Mouse (Mus musculus) thymus, postnatal 25 days (tissue): Measurements from ENCODE around the gene Ugt1a6b.

Experiments used
- DNase-seq: peaks from one replicate; pipeline ENCODE4 v3.0.0; 2022

The Ugt1a6b gene

DNA sequence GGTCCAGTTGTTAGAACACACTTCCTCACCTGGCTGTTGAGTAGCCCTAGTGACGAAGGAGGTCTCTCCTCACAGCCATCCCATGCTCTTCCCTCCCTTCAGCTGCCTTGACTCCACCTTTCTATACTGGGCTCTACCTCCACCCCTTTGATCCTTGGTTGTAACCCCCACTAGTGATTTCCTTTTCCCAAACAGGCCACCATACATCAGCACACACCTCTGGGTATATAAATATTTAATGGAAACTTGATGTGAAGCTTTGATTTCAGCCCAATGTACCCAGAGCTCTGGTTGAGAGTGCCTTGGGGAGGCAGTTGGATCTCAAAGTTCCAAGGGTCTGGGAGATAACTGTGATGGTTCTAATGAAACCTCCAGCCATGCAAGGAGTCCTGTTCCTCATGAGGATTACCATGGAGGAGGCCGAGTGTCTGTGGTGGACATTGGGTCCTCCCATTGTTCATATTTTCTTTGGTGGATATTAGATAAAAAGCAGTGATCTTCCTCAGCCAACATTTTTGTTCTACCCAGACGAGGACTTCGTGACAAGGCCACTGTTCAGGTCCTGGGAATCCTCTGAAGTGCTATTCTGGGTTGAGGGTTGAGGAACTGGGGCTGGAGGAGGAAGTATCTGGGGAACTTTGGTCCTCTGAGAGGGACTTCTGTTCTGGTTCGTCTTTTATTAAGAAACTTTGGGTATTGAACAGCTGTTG, 123.8 kb downstream of the Ugt1a6b start, which contains the start of gene Mroh2a:
Gene Mroh2a, plus strand, starts transcription at position 317 of the 710 bp plus-strand sequence.
- no peak for DNase-seq

DNA sequence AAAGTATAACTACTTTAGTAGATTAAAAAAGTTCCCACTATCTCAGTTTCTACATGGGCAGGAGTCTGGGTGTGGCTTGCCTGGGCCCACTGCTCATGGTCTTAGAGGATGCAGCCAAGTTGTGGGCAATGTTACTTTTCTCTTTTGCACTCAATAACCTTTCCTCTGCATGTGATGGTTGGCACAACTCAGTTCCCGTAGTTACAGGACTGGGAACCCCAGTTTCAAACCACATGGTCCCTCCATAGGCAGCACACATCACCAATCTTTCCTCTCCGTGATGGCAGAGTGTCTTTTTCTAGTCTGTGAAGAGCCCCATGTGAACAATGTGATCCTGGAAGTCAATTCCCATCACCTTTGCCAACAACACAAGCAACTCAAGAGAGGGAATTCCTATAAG, 124.4 kb downstream of the Ugt1a6b start:
- no peak for DNase-seq

DNA sequence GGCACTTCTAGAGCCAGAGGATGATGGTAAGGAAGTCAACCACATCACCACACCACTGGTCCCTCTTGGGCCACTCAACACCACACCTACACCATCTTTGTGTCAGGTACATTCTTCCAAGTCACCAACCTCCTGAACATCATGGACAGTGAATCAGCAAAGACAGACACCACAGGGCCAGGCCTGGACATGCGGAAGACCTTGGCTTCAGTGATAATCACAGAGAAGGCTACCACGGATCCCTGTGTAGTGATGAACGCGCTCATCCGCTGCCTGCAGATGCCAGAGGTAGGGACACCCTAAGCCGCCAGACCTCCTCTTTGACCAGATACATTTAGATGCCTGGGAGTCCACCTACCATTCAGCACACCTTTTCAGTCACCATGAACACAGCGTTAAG, 125.1 kb downstream of the Ugt1a6b start:
- no peak for DNase-seq

DNA sequence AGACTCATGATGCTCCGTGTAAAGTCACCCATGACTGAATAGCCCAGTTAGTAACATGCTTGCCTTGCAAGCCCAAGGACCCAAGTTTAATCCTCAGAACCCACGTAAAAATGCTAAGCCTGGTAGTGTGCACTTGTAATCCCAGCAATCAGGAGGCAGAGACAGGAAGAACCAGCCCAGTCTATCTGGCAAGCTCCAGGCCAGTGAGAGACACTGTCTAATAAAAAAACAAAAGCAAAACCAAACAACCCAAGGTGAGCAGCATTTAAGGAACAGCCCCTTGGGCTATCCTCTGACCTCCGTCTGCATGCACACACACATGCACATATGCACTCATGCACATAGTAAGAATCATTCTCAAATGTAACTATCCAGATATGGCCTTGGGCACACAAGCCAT, 126.5 kb downstream of the Ugt1a6b start:
- DNase-seq, result no peak

DNA sequence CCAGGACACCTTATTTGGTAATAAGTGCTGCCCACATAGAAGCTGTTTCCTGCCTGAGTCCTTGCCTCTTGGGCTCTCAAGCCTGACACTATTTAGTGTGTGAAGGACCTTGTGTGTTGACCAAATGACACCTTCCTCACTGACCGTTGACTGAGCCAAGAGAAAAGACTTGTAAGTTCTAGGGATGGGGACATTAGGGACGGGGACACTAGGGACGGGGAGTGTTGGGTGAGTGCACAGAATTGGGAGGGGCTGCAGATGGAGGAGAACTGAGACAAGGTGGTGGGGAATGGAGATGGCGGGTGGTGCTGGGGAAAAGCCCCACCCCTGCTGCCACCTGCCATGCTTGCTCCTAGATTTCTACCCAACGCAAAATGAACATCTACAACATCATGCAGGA, 126.9 kb downstream of the Ugt1a6b start:
- DNase-seq, result no peak

DNA sequence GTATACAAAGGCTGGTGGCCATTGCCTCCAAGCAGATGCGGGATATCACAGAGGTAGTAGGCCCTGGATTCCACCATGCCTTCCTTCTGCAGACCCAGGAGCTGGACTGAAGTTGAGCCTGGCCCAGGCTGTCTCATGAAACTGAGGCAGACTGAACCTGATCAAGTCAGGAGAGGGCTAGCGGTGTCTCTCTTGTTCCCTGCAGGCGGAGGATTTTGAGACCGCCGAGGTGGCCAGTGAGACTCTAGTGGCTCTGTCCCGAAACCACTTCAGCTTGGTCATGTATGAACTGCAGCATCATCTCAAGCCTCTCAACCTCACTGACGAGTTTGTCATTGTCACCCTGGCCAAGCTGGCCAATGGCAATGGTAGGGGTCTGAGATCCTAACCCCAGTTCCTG, 127.4 kb downstream of the Ugt1a6b start:
- no peak for DNase-seq

DNA sequence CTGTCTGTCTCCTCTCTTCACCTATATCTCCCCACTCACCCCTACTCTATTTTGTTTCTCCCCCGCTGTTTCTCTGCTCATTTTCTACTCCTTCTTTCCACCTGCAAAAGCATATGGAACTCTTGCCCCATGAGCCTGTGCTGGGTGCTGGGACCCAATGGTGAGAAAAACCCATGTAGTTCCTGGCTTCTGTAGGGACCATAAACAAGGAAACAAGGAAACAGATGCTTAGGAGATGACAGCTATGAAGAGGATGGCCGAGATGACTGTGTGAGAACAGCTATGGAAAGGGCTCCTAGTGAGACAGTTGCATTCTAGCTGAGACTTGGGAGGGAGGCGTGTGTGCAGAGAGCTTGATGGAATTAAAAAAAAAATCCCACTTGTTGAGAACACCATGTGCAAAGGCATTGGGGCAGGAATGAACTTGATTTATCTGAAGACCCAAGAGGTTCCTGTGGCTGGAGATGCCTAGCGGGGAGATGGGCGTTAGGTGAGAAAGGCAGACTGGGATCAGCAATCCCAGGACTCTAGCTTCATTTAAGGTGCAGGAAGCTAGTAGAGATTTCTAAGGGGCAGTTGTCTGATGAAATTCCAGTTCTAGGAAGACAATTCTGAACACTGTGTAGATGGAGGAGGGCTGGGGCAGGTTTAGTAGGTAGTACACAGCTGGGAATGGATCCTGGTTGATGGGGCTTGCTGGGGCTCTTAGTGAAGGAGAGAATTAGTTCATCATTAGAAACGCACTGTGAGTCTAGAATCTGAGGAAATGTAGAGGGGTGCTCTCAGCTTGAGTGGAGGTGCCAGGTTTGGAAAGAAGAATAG, 128.1 kb downstream of the Ugt1a6b start:
- DNase-seq, result no peak

DNA sequence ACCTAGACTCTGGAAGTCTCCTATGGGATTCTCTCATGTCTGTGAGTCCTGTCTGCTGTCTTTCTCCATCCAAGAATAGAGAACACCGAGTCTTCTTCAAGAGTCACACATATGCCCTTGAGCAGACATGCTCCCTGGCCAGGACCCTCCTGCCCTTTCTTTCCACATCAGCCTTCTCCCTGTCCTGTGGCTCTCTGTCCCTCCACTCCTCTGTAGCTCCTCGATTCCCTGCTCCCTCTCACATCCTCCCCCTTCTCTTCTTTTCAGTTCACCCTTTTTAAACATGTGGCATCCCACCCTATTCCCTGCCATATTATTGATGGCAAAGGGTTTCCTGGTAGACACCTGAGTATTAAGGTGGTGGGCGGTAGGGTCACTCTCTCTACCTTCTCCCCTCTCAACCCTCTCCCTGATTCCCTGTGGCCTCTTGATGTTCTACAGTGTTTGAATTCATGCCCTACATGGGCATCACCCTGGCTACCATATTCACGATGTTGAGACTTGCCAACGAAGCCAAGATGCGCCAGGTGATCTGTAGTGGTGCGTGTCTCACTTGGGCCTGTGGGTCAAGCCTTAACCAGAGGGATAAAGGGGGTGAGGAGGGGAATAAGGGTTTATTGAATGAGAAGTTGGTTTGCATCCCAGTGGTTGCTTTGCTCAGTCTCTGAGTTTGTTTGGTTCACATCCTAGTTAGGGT, 128.9 kb downstream of the Ugt1a6b start:
- no peak for DNase-seq

DNA sequence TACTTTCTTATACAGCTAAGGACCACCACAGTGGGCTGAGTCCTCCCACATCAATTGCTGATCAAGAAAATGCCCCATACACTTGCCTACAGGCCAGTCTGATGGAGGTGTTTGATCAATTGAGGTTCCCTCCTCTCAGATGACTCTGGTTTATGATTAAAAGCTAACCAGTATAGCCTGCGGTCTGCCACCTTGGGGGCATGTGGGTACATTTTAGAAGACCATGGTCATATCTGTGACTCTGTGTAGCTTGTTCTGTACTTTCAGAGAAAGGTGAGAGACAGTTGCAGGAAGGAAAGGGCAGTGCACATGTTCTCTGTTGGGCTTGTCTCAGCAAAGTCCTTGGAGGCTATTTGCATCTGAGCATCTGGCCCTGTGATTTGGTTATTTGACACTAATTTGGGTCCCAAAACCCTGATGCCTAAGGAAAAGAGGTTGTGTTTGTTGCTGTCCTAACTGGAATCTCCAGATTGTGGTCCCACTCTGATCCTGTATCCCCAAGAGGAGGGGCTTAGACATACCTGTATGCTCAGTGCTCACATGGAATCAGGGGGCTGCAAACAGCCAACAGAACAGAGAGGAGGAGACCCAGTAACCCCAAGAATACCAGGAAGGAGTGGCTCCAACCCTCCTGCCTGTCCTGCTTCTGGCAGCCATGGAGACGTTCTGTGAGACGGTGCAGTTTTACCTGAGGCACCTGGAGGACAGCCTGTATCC, 129.8 kb downstream of the Ugt1a6b start:
- no peak for DNase-seq

DNA sequence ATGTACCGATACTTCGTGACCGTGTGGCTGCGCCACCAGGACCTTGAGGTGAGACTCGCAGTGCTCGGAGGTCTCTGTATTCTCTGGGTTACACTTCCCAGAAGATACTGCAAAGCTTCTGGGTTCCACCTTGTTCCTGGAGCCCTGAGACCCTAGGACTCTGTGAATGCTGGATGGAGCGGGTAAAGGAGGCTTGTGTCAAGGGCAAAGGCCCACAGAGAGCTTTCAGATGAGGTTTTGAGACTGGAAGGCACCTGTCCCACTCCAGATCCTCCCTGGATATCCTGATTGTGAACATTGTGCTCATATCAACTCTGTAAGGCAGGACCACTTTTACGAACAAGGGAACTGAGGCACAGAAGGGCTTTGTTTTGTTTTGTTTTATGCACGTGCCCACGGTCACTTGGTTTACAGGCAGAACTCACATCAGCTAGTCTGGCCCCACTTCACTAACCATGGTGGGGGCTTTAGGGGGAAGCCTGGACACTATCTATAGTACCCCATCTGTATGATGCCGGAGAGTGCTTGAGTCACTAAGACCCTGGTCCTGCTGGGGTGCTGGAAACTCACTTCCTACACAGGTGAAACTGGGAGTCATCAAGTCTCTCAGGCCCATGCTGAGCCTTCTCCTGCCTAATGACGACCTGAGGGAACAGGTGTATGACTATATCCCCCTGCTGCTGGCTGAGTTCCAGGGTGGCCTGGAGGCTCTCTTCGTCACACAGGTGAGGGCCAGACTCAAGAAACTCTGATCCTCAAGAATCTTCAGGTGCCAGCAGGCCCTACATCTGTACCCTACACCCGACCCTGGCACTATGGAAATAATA, 130.6 kb downstream of the Ugt1a6b start:
- DNase-seq, result no peak

DNA sequence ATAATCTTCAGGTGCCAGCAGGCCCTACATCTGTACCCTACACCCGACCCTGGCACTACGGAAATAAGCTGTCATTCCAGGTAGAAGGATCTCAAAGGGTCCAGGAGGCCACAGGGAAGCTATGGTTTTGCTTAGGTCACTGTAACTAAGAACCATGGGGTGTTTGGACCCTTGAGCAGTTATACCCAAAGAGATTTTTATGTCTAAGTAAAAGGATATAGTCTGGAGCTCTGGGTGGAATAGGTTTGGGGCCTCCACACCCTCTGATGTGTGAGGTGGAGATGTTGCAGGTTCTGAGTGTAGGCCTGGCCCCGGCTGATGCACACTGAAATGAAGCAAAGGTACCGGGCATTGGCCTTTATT, 131.2 kb downstream of the Ugt1a6b start:
- no peak for DNase-seq

DNA sequence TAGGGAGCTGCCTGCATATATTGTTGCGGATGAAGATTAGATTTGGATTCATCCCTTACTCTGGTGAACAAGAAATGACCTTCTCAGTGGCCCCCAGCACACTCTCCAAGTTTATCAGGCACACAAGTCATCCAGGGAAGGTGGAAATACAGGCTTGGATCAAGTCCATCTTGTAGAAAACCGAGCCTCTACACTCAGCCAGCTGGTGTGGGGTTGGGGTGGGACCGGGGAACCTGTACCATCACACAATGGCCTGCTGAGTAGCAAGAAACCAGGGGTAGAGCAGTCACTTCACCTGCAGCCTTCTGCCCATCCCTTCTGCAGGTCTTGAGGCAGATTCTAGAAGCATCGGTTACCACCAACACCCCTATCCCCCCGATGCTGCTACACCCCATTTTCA, 131.6 kb downstream of the Ugt1a6b start:
- DNase-seq, result no peak

DNA sequence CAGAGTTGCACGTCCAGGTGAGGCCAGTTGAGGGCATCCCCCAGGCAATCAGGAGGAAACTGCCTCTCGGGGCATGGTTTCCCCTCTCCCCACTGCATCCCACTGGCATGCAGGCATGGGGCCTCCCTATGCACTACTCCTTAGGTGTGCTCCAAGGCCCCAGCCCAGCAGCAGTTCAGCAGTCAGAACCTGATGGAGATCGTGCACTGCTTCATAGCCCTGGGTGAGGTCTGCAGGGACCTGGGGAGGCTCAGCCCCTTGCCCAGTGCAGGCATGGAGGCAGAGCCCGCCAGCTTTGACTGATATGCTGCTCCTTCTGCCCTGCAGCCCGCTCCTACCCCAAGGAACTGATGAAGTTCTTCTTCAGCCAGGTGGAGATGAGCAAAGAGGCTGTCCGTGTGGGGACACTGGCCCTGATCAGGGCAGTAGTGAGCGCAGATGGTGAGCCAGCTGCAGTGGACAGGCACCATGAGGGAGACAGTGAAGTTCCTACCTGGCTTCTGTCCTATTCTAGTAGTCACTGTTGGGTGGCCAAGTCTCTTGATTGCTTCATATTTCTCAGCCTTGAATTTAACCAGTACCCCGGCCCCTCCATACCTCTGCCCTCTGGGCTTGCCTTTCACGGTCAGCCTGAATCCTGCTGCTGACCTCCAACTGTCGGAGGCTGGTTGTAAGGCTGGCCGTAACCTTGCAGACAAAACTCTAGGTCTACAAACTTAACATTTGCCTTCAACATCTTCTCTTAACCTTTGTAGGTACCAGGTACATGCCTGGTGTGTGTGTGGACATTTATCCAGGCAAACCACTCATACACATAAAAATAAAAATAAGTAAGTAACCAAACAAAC, 132.2 kb downstream of the Ugt1a6b start:
- no peak for DNase-seq

DNA sequence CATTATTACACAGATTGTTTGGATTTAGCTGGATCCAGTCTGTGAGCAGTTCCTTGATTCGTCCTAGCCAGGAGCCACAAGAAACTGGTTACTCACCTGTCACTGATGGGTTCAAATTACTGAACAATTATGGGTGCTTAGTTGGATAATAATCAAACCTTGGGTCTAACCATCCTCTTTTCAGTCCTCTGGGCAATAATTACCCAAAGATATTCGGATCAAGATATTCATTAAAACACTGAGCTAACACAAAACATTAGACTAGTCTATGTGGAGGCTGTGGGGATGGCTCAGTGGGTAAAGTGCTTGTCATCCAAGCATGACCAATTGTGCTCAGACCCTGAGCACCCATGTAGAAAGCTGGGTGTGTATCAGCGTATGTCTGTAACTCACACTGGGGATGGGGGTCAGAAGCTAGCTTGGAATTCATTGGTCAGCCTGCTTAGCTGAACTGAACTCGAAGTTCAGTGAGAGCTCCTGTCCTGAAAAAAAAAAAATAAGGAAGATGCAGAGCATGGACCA, 132.9 kb downstream of the Ugt1a6b start:
- no peak for DNase-seq

DNA sequence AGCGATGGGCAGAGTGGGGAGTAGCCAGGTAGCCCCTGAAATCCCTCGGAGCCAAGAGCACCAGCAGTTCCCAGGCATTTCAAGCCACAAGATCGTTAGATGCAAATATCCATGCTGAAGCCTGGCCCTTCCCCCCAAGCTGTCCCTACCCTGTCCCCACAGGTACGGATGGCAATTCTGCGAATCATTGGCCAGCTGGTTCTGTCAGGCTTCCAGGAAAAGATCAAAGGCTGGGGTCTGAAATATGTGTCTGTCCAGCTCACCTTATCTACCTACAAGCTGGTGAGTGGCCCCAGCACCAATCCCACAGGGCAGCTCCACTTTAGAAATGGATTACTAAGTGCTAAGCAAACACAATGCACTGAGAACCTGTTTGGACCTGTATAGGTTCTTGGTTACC, 134.3 kb downstream of the Ugt1a6b start:
- DNase-seq, result no peak

DNA sequence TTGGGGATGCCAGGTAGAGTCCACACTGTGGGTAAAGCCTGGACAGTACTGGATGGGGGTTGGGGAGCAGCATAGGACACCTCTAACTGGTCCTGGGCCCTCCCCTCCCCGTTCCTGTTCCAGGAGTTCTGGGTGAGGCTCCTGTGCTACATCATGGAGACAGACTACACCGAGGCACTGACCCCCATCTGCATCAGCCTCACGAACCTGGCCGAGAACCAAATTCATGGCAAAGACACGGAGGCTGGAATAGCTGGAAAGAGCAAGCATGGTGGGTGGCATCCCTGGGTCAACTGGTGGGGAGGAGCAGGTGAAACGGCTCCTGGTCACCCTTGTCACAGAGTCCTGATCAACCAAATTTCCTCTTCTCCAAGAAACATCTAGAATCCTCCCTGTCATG, 135.7 kb downstream of the Ugt1a6b start:
- no peak for DNase-seq

DNA sequence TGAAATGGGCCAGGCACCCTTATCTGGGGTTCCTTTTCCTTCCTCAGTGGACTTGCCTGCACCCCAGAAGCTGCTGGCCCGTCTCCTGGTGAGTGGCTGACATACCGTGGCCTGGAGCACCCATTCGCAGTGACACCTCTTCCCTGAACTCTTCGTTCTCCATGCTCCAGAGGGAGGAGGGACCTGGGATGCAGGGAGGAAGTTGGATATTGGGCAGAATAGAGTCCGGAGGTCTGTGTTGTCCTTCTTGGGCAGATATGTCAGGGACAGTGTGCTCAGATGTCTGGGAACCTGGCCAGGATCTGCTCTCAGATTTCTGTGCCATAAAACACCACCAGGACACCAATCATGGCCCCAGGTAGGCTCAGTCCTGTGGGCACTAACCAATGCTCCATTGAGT, 137.0 kb downstream of the Ugt1a6b start:
- DNase-seq, result no peak

DNA sequence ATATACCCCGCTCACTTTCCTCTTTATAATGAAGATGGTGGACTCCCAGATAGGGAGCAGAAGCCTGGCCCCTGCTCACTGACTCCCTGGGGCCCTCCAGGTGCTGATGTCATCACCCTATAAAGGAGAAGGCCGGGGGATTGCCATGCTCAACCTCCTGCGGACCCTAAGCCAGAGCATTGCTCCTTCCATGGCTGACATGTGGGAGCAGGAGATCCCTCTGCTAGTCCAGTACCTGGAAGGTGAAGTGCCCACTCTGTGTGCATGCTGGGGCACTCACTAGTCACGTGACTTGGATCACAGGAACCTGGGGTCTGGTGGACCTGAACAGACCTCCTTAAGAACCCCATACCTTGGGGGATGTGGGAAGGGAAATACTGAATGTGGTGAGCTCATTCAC, 137.5 kb downstream of the Ugt1a6b start:
- no peak for DNase-seq

DNA sequence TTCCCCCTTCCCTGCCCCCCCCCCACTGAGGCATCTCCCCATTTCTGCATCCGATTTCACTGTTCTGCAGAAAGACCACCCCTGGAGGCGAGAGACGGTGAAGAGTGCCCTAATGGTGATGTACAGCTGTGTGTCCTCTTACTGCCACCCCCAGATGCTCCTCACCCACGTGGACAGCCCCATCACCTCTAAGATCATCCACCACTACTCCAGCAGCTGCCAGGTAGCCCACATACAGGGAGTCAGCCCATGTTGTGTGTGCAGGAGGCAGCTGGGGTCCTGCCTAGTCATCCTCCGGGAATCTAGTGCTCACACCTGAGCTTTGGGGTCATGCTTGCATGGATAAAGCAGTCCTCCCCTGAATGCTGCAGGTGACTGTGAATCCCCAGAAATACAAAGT, 140.8 kb downstream of the Ugt1a6b start:
- no peak for DNase-seq

DNA sequence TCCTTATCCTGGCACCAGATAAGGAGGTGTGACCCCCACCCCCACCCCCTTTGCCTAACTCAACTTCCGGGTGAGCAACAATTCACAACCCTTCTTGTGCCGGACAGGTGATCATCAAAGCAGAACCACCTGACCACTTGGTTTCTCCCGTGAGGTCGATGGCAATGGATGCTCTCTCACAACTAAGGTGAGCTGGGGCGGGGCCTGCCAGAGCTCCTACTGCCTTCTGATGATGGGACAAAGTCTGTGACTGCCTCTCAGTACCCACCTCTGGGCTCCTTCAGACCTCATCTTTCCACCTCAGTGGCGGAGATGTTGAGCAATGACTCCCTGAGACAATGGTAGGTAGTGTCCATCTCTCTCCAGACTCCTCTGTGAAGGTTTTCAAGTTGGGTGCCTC, 142.8 kb downstream of the Ugt1a6b start:
- no peak for DNase-seq

DNA sequence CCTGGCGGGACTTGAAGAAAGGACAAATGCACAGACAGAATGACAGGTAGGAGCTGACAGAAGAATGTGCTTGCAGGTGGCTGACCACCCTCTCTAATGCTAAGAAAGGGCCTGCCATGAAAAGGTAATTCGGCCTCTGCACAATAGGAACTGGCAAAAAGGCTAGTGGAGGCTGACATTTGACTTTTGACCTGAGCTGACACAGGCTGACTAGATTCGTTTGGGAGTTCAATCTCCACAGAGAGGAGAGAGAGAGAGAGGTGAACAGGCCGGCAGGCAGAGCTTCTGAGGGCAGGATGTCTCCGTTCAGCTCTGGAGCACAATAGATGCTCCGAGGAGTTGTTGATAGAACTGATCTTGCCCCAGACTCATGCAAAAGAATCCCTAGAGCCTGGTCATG, 143.3 kb downstream of the Ugt1a6b start:
- DNase-seq, result no peak
